Mouse (Mus musculus): ENCODE data around the gene Fndc3b. TPM values are rescaled to one million over a fixed set of nuclear protein-coding genes. Genes with fewer than 3 reads are reported as not detected.
A peak's percentile ranks its signal among the peaks of the same experiment; 100 is the strongest.

Fndc3b gene
- polyA plus RNA-seq, 2 experiments: 4.2 to 5.5 TPM

GRCm38 (mm10) chr3:27694586-27694985, 16.5 kb downstream of the Fndc3b start:
- Histone ChIP-seq H3K4me3 (ENCODE audit: insufficient read depth in 1 of 2, low read depth in 2 of 2, low read length in 2 of 2) (no peak overlapping the region), H3K4me1 (replicated peaks; ENCODE audit: control insufficient read depth in 2 of 2, insufficient read depth in 2 of 2, low read length in 1 of 2) (peaks cover 0 to 25% of the 10 kb centered on the region in 2 experiments; a peak in 3 of 4 replicates), H3K9me3 (ENCODE audit: control insufficient read depth, low read length) (no peaks in the 10 kb centered on the region), H3K4me2 (ENCODE audit: low read depth) (no peak overlapping the region), H3K36me3 (replicated peaks; ENCODE audit: control insufficient read depth, insufficient read depth, low read depth) (no peaks in the 10 kb centered on the region), H3K9ac (replicated peaks) (no peak overlapping the region), H3K27ac (no peak overlapping the region), H3K27me3 (ENCODE audit: control insufficient read depth, insufficient read depth, low read length) (no peaks in the 10 kb centered on the region)
- WGBS (ENCODE audit: insufficient replicate concordance): 60% methylated on average over 10 of the region's 10 CpGs
- no peak for TF ChIP-seq CTCF (IDR thresholded peaks at IDR 0.05; ENCODE audit: low read depth)
- no peak for TF ChIP-seq EP300 (IDR thresholded peaks at IDR 0.05; ENCODE audit: low read depth)
- ATAC-seq (ENCODE audit: insufficient read depth): no peak
- no peak for DNase-seq (ENCODE audit: low read depth in 3 of 3, low spot score in 3 of 3)

GRCm38 (mm10) chr3:27694111-27694510, 17.0 kb downstream of the Fndc3b start:
- H3K4me1 ChIP-seq (replicated peaks; ENCODE audit: control insufficient read depth in 2 of 2, insufficient read depth in 2 of 2, low read length in 1 of 2): peaks cover 0 to 27% of the 10 kb centered on the region in 2 experiments; a peak in 3 of 4 replicates
- TF ChIP-seq EP300 (IDR thresholded peaks at IDR 0.05; ENCODE audit: low read depth): no peak
- no peak for TF ChIP-seq CTCF (IDR thresholded peaks at IDR 0.05; ENCODE audit: low read depth)

GRCm38 (mm10) chr3:27691486-27692160, 19.5 kb downstream of the Fndc3b start:
- H3K27ac ChIP-seq: no peak overlapping the region
- H3K36me3 ChIP-seq (replicated peaks; ENCODE audit: control insufficient read depth, insufficient read depth, low read depth): no peaks in the 10 kb centered on the region
- H3K4me2 ChIP-seq (ENCODE audit: low read depth): no peak overlapping the region
- no peak for DNase-seq (ENCODE audit: low read depth in 3 of 3, low spot score in 3 of 3)
- no peak overlapping the region for H3K9ac ChIP-seq (replicated peaks)
- ATAC-seq (ENCODE audit: insufficient read depth): no peak
- peaks cover 0 to 32% of the 10 kb centered on the region in 2 experiments; a peak in 3 of 4 replicates for H3K4me1 ChIP-seq (replicated peaks; ENCODE audit: control insufficient read depth in 2 of 2, insufficient read depth in 2 of 2, low read length in 1 of 2)
- WGBS (ENCODE audit: insufficient replicate concordance): 53% methylated on average over 9 of the region's 9 CpGs
- TF ChIP-seq CTCF (IDR thresholded peaks at IDR 0.05; ENCODE audit: low read depth) (no peak), EP300 (IDR thresholded peaks at IDR 0.05; ENCODE audit: low read depth) (no peak)
- H3K27me3 ChIP-seq (ENCODE audit: control insufficient read depth, insufficient read depth, low read length): no peaks in the 10 kb centered on the region
- H3K4me3 ChIP-seq (ENCODE audit: insufficient read depth in 1 of 2, low read depth in 2 of 2, low read length in 2 of 2): no peak overlapping the region
- H3K9me3 ChIP-seq (ENCODE audit: control insufficient read depth, low read length): no peaks in the 10 kb centered on the region

More at GRCm38 (mm10) chr3:27694111-27694510, 17.0 kb downstream of the Fndc3b start:
- H3K27me3 ChIP-seq (ENCODE audit: control insufficient read depth, insufficient read depth, low read length): no peaks in the 10 kb centered on the region
- ATAC-seq (ENCODE audit: insufficient read depth): no peak
- WGBS (ENCODE audit: insufficient replicate concordance): 78% methylated on average over 5 of the region's 5 CpGs
- no peaks in the 10 kb centered on the region for H3K9me3 ChIP-seq (ENCODE audit: control insufficient read depth, low read length)
- no peak for DNase-seq (ENCODE audit: low read depth in 3 of 3, low spot score in 3 of 3)
- H3K4me2 ChIP-seq (ENCODE audit: low read depth): no peak overlapping the region
- no peaks in the 10 kb centered on the region for H3K36me3 ChIP-seq (replicated peaks; ENCODE audit: control insufficient read depth, insufficient read depth, low read depth)
- no peak overlapping the region for H3K9ac ChIP-seq (replicated peaks)
- H3K27ac ChIP-seq: no peak overlapping the region
- no peak overlapping the region for H3K4me3 ChIP-seq (ENCODE audit: insufficient read depth in 1 of 2, low read depth in 2 of 2, low read length in 2 of 2)

GRCm38 (mm10) chr3:27690030-27690429, 21.1 kb downstream of the Fndc3b start:
- H3K4me1 ChIP-seq (replicated peaks; ENCODE audit: control insufficient read depth in 2 of 2, insufficient read depth in 2 of 2, low read length in 1 of 2): peaks cover 0 to 34% of the 10 kb centered on the region in 2 experiments; a peak in 3 of 4 replicates
- peak overlapping the region; percentile 62 for H3K27ac ChIP-seq
- H3K9ac ChIP-seq (replicated peaks): no peak overlapping the region
- ATAC-seq (ENCODE audit: insufficient read depth) (peak; percentile 65), DNase-seq (ENCODE audit: low read depth in 3 of 3, low spot score in 3 of 3) (peak; percentile 37 to 46 (median 45))
- no peak overlapping the region for H3K4me3 ChIP-seq (ENCODE audit: insufficient read depth in 1 of 2, low read depth in 2 of 2, low read length in 2 of 2)
- TF ChIP-seq EP300 (IDR thresholded peaks at IDR 0.05; ENCODE audit: low read depth) (peak; percentile 22; the same call in 1 of the 2 replicates), CTCF (IDR thresholded peaks at IDR 0.05; ENCODE audit: low read depth) (no peak)
- no peaks in the 10 kb centered on the region for H3K9me3 ChIP-seq (ENCODE audit: control insufficient read depth, low read length)
- no peaks in the 10 kb centered on the region for H3K27me3 ChIP-seq (ENCODE audit: control insufficient read depth, insufficient read depth, low read length)
- H3K36me3 ChIP-seq (replicated peaks; ENCODE audit: control insufficient read depth, insufficient read depth, low read depth): no peaks in the 10 kb centered on the region
- WGBS (ENCODE audit: insufficient replicate concordance): 34% methylated on average over 6 of the region's 6 CpGs
- H3K4me2 ChIP-seq (ENCODE audit: low read depth): peak overlapping the region; percentile 32

GRCm38 (mm10) chr3:27689149-27689865, 21.8 kb downstream of the Fndc3b start:
- DNase-seq (ENCODE audit: low read depth in 3 of 3, low spot score in 3 of 3): no peak
- H3K9ac ChIP-seq (replicated peaks): no peak overlapping the region
- H3K4me3 ChIP-seq (ENCODE audit: insufficient read depth in 1 of 2, low read depth in 2 of 2, low read length in 2 of 2): no peak overlapping the region
- H3K9me3 ChIP-seq (ENCODE audit: control insufficient read depth, low read length): no peaks in the 10 kb centered on the region
- H3K27ac ChIP-seq: peak overlapping the region; percentile 62; the same call in 1 of the 2 replicates
- H3K27me3 ChIP-seq (ENCODE audit: control insufficient read depth, insufficient read depth, low read length): no peaks in the 10 kb centered on the region
- 44% methylated on average over 12 of the region's 12 CpGs for WGBS (ENCODE audit: insufficient replicate concordance)
- peak overlapping the region; percentile 32; the same call in 1 of the 2 replicates for H3K4me2 ChIP-seq (ENCODE audit: low read depth)
- TF ChIP-seq CTCF (IDR thresholded peaks at IDR 0.05; ENCODE audit: low read depth) (no peak), EP300 (IDR thresholded peaks at IDR 0.05; ENCODE audit: low read depth) (no peak)
- peak; percentile 38; the same call in 1 of the 2 replicates for ATAC-seq (ENCODE audit: insufficient read depth)
- peaks cover 0 to 34% of the 10 kb centered on the region in 2 experiments; a peak in 3 of 4 replicates for H3K4me1 ChIP-seq (replicated peaks; ENCODE audit: control insufficient read depth in 2 of 2, insufficient read depth in 2 of 2, low read length in 1 of 2)
- H3K36me3 ChIP-seq (replicated peaks; ENCODE audit: control insufficient read depth, insufficient read depth, low read depth): no peaks in the 10 kb centered on the region

Data from liver, embryonic 14.5 days (tissue).